Mouse (Mus musculus) layer of hippocampus, postnatal 36 days (tissue): ENCODE results near the gene Tbc1d17. TPM values are rescaled to one million over a fixed set of nuclear protein-coding genes. Genes with fewer than 3 reads are reported as not detected.
"Not testable (repeated sequence)": the region's sequence is repeated elsewhere in the genome, so short reads cannot be mapped to it uniquely, and the experiment has no call there.

ENCODE experiments used
- DNase-seq, 2 experiments: peaks; one replicate each; pipeline ENCODE4 v3.0.0; 2022
- total RNA-seq, 2 experiments: library from RNA; stranded (reverse); gene quantifications; 2 replicates each; pipeline ENCODE4 v1.2.3; 2021

Gene Tbc1d17
- 10 to 100 TPM; 63.7 to 64.6 TPM for total RNA-seq

- peak; percentile 99 to 100 for DNase-seq
Measured at GRCm38 (mm10) chr7:44848561-44849415, at the start of gene Tbc1d17, which contains the start of gene Akt1s1. Gene Tbc1d17 (minus strand): TSS chr7:44849079. Gene Akt1s1 (plus strand): TSS chr7:44848991.

- DNase-seq: no peak
Measured at GRCm38 (mm10) chr7:44898607-44899006, 49.7 kb upstream of the Tbc1d17 start.

- DNase-seq: no peak
Measured at GRCm38 (mm10) chr7:44896499-44896898, 47.6 kb upstream of the Tbc1d17 start.

- peak; percentile 91 to 92 for DNase-seq
Measured at GRCm38 (mm10) chr7:44895593-44896434, 46.9 kb upstream of the Tbc1d17 start, which contains the start of gene Fuz. Gene Fuz (plus strand): TSS chr7:44896079.

- no peak for DNase-seq
Measured at GRCm38 (mm10) chr7:44895206-44895592, 46.3 kb upstream of the Tbc1d17 start.

- DNase-seq: no peak
Measured at GRCm38 (mm10) chr7:44894175-44894574, 45.3 kb upstream of the Tbc1d17 start.

GRCm38 (mm10) chr7:44893197-44893596, 44.3 kb upstream of the Tbc1d17 start:
- no peak for DNase-seq

GRCm38 (mm10) chr7:44892276-44892921, 43.5 kb upstream of the Tbc1d17 start, which contains the start of gene Med25:
Gene Med25 (minus strand): TSS chr7:44892712.
- peak; percentile 91 to 95 for DNase-seq

- DNase-seq: no peak
Measured at GRCm38 (mm10) chr7:44891611-44892010, 42.7 kb upstream of the Tbc1d17 start.

- no peak for DNase-seq
Measured at GRCm38 (mm10) chr7:44890737-44891136, 41.9 kb upstream of the Tbc1d17 start.

GRCm38 (mm10) chr7:44890180-44890579, 41.3 kb upstream of the Tbc1d17 start:
- no peak for DNase-seq

GRCm38 (mm10) chr7:44888256-44889105, 39.6 kb upstream of the Tbc1d17 start:
- DNase-seq: no peak

GRCm38 (mm10) chr7:44886964-44887363, 38.1 kb upstream of the Tbc1d17 start:
- DNase-seq: no peak

GRCm38 (mm10) chr7:44884637-44885036, 35.8 kb upstream of the Tbc1d17 start:
- DNase-seq: no peak

- no peak for DNase-seq
Measured at GRCm38 (mm10) chr7:44883036-44883435, 34.2 kb upstream of the Tbc1d17 start.

GRCm38 (mm10) chr7:44877833-44878232, 29.0 kb upstream of the Tbc1d17 start:
- DNase-seq: no peak

- DNase-seq: not testable (repeated sequence)
Measured at GRCm38 (mm10) chr7:44871774-44872173, 22.9 kb upstream of the Tbc1d17 start.

- DNase-seq: no peak
Measured at GRCm38 (mm10) chr7:44871181-44871580, 22.3 kb upstream of the Tbc1d17 start.

GRCm38 (mm10) chr7:44870614-44871013, 21.7 kb upstream of the Tbc1d17 start:
- no peak for DNase-seq

GRCm38 (mm10) chr7:44869697-44870528, 21.0 kb upstream of the Tbc1d17 start, which contains the start of gene Ptov1:
Gene Ptov1 (minus strand): TSS chr7:44869788.
- peak; percentile 93 to 95 for DNase-seq
